Mouse (Mus musculus) MEL (cell line): ENCODE results near the gene Fut2.

Source experiments
- CTCF ChIP-seq, 3 experiments: IDR thresholded peaks in 2 of 3; conservative IDR thresholded peaks in 1 of 3; 2 replicates each; pipeline ENCODE4 v1.5.1; 2011 to 2012; ENCODE audit warnings: low read length in 3 of 3, low read depth in 2 of 3, mild to moderate bottlenecking in 2 of 3, improper control_type of control experiment in 1 of 3, inconsistent platforms in 1 of 3, mixed read lengths in 1 of 3, moderate library complexity in 1 of 3; ENCODE audit not compliant: control insufficient read depth in 1 of 3, insufficient read depth in 1 of 3, poor library complexity in 1 of 3, severe bottlenecking in 1 of 3
- EP300 ChIP-seq, 2 experiments: IDR thresholded peaks; 2 replicates each; pipeline ENCODE4 v1.6.1; 2011; ENCODE audit warnings: improper control_type of control experiment in 2 of 2, low read length in 2 of 2, low read depth in 1 of 2, mild to moderate bottlenecking in 1 of 2
- GATA1 ChIP-seq: IDR thresholded peaks from 2 replicates; pipeline ENCODE4 v1.6.1; 2011; ENCODE audit warnings: low read depth, low read length, improper control_type of control experiment
- HCFC1 ChIP-seq: IDR thresholded peaks from 2 replicates; pipeline ENCODE4 v1.6.1; 2012; ENCODE audit warnings: low read depth, mild to moderate bottlenecking, inconsistent platforms, low read length, improper control_type of control experiment, moderate library complexity
- MAX ChIP-seq: IDR thresholded peaks from 2 replicates; pipeline ENCODE4 v1.6.1; 2011; ENCODE audit warnings: low read length, improper control_type of control experiment
- POLR2A ChIP-seq, 2 experiments: IDR thresholded peaks; 2 replicates each; pipeline ENCODE4 v1.6.1; 2011 to 2012; ENCODE audit warnings: low read length in 2 of 2, mild to moderate bottlenecking in 2 of 2, control low read depth in 1 of 2, improper control_type of control experiment in 1 of 2, low read depth in 1 of 2, moderate library complexity in 1 of 2; ENCODE audit not compliant: control insufficient read depth in 1 of 2, insufficient read depth in 1 of 2, poor library complexity in 1 of 2
- POLR2AphosphoS2 ChIP-seq: IDR thresholded peaks from 2 replicates; pipeline ENCODE4 v1.6.1; 2011; ENCODE audit warnings: low read length, improper control_type of control experiment
- SIN3A ChIP-seq: IDR thresholded peaks from 2 replicates; pipeline ENCODE4 v1.6.1; 2012; ENCODE audit warnings: low read length, improper control_type of control experiment, inconsistent platforms
- TAL1 ChIP-seq: IDR thresholded peaks from 2 replicates; pipeline ENCODE4 v1.6.1; 2012; ENCODE audit warnings: mild to moderate bottlenecking, inconsistent platforms, low read length, moderate library complexity, mixed read lengths
- ZC3H11A ChIP-seq: IDR thresholded peaks from 2 replicates; pipeline ENCODE4 v1.6.1; 2012; ENCODE audit warnings: low read depth, mild to moderate bottlenecking, inconsistent platforms, low read length, improper control_type of control experiment
- ZKSCAN1 ChIP-seq: IDR thresholded peaks from 2 replicates; pipeline ENCODE4 v1.6.1; 2012; ENCODE audit warnings: low read depth, mild to moderate bottlenecking, inconsistent platforms, low read length, improper control_type of control experiment, moderate library complexity

DNA sequence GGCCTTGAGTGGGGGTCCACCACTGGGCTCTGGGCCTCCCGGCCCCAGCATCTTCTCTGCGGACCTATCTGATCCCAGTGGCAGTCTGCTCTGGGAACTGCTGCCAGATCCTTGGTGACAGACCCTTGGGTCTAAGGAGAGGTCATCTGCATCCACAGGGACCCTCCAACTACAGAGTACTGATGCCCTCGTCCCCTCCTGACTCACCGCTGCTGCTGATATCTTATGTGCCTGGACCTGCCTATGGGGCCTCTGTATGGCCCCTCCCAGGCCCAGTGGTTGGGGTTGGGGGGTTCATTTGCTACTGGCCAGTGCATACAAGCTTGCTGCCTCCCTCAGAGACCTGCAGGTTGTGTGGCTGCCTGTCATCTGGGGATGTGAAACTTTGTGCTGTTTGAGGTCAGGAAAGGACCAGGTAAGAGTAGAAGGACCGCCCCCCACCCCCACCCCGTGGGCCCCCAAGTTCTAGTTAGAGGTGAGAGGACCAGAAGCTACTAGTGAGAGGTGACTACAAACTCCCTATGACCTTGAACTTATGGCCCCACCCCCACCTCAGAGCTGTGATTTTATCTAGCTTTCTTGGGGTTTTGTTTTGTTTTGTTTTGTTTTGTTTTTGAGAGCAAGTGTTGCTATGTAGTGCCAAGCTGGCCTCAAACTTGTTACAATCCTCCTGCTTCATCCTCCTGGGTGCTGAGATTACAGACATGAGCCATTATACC lies 21.2 kb downstream of the Fut2 start:
- no peak for TF ChIP-seq CTCF (IDR thresholded peaks at IDR 0.05 in 2 of 3, conservative IDR thresholded peaks at IDR 0.05 in 1 of 3; ENCODE audit: control insufficient read depth in 1 of 3, insufficient read depth in 1 of 3, low read depth in 2 of 3, low read length in 3 of 3, poor library complexity in 1 of 3, severe bottlenecking in 1 of 3)
- TF ChIP-seq POLR2A (IDR thresholded peaks at IDR 0.05; ENCODE audit: control insufficient read depth in 1 of 2, insufficient read depth in 1 of 2, low read depth in 1 of 2, low read length in 2 of 2, poor library complexity in 1 of 2) = no peak
- TF ChIP-seq MAX = no peak
- no peak for TF ChIP-seq EP300 (IDR thresholded peaks at IDR 0.05; ENCODE audit: low read depth in 1 of 2, low read length in 2 of 2)
- no peak for TF ChIP-seq ZKSCAN1
- TF ChIP-seq SIN3A = no peak
- TF ChIP-seq TAL1 = no peak
- TF ChIP-seq GATA1 = no peak
- no peak for TF ChIP-seq ZC3H11A
- TF ChIP-seq HCFC1 = no peak
- TF ChIP-seq POLR2AphosphoS2 = no peak
